Mouse (Mus musculus) heart, postnatal 0 days (tissue): ENCODE results near the gene Rnf17.

Experiments
- CTCF ChIP-seq: IDR thresholded peaks from 2 replicates; pipeline ENCODE4 v1.5.1; 2016; ENCODE audit warnings: antibody characterized with exemption, control low read depth, low read depth
- EP300 ChIP-seq: IDR thresholded peaks from 2 replicates; pipeline ENCODE4 v1.6.1; 2016; ENCODE audit warnings: antibody characterized with exemption, low read depth

DNA sequence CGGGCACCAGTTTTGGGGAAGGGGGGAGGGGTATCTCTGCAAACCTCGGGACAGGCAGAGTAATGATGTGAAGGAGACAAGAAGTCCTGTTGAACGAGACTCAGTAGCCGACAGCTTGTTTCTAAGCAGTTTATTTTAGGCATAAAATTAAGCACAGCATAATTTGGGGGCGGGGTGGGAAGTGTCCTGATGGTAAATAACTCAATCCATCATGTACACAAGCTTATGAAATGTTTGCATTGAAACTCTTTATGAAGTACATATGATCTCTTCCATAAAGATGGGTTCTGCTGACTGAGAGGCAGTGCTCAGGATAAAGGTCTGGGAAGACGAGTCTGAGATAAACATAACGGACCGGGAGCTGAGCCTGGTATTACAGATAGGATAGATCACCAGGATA is 47.0 kb upstream of the Rnf17 start:
- no peak for TF ChIP-seq CTCF
- TF ChIP-seq EP300: no peak
